Mouse (Mus musculus) kidney, postnatal 4 days (tissue): ENCODE data around the gene Atmin.
A peak's percentile ranks its signal among the peaks of the same experiment; 100 is the strongest.

Source experiments
- DNase-seq, 2 experiments: peaks; one replicate each; pipeline ENCODE4 v3.0.0; 2021; ENCODE audit warnings: mixed read lengths in 2 of 2

The Atmin gene

DNA sequence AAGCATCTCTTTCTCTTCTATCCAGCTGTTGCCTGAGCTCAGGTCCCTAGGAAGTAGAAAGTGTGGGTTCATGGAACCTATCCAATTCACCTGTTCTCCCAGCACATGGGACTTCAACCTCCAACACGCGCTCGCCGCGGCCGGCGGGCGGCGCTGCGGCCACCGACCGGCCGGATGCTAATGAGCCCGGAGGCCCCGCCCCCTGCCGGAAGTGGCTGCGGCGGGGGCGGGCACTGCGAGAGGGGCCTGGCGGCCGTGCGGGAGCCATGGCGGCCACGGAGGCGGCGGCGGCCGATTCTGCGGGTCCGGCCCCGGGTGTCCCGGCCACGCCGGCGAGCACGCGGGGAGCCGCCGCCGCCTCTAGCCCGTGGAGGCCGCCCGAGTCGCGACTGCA lies at the start of gene Atmin:
Gene Atmin, plus strand, starts transcription at position 233 of the 394 bp plus-strand sequence.
- DNase-seq = peak; percentile 91 to 95

DNA sequence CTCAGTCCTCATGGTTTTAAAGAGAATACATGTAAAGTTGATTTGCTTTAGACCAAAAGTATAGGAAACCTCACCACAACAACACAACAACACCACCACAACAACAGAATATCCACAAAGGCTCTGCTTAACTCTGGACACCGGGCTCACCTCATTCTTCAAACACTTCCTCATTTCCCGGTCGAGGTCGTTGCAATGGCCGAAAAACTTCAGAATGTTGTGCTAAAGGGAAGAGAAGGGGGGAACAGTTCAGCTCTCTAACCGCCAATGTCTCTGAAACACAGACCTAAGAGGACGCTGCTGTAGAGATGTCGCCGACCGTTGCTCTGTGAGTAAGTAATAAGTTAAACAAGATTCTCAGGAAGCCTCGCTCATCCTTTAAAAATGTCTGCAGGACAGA lies 49.3 kb upstream of the Atmin start:
- DNase-seq = no peak

DNA sequence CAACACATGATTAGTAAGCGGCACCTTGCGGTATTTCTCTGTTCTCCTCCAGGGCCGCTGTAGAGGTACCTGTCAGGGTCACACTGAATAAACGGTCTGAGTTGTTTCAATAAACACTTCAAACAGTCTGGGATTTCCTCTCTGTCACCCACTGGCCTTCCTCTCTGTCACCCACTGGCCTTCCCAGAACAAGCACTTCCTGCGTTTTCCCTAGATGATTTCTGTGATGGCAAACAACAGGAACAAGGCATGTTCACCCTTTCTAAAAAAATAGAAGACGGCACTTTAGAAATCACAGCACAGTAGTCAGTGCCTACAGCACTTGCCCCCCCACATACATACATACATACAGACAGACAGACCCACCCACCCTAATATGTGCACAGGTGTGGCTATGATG lies 47.7 kb upstream of the Atmin start:
- no peak for DNase-seq

DNA sequence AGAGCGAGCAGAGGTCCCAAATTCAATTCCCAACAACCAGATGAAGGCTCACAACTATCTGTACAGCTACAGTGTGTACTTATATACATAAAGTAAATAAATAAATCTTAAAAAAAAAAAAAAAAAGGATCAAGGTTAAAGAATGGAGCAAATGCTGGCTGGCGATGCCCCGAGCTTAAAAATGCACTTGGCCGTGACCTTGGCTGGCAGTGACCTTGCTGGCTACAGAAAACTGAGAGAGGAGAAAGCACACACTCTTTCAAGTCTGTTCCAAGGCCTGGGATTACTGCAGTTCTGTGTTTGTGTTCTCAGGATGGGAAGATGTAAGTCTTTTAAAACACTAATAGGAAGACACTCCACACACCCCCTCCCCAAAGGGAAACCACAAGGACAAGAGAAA lies 38.5 kb upstream of the Atmin start:
- DNase-seq = no peak

DNA sequence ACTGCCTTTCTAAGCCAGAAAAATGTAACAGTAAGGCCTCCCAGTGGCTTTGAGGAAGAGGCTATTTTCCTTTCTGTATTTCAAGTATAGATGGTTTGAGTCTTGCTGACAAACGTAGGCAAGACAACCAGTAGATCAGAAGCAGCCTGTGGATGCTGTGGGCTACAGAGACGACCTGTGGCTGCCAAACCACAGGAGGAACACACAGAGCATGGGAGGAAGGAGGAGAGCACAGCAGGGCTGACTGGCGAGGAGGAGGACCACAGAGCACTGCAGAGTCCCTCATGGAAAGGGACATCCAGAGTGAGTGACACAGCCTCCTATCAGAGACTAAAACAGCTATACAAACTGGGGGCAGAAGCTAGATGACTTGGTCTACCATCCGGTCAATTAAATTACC lies 37.9 kb upstream of the Atmin start:
- no peak for DNase-seq

DNA sequence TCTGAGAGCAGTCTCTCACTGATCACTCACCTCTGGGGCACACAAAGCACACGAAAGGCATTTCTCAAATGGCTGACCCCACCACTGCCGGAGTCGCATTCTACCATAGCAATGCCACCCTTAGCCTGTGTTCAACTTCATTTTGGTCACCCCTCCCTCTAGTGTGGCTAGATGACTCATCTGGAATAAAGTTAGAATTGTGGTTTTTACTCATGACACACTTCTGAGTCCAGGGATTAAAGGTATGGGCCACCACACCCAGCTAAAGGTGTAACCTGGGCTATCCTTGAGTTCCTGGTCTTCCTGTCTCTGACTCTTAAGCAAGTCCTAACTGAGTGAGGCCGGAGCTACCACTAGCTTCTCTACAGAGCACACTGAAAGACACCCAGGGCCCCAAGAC lies 37.4 kb upstream of the Atmin start:
- no peak for DNase-seq

DNA sequence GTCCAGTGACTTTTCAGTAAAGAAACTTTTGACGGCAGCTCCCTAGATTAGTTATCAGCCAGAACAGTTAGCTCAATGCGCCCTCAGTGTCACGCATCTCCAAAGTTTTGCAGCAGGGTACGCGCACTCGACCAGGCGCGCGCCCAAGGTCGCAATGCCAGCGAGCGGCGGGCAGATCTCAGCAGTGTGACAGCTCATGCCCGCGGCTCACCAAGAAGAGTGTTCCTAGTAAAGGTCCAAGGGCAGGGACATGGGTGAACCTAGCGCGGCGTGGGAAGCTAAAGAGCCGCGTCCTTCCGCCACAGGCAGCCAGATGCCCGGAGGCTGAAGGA lies 22.2 kb upstream of the Atmin start:
- no peak for DNase-seq

DNA sequence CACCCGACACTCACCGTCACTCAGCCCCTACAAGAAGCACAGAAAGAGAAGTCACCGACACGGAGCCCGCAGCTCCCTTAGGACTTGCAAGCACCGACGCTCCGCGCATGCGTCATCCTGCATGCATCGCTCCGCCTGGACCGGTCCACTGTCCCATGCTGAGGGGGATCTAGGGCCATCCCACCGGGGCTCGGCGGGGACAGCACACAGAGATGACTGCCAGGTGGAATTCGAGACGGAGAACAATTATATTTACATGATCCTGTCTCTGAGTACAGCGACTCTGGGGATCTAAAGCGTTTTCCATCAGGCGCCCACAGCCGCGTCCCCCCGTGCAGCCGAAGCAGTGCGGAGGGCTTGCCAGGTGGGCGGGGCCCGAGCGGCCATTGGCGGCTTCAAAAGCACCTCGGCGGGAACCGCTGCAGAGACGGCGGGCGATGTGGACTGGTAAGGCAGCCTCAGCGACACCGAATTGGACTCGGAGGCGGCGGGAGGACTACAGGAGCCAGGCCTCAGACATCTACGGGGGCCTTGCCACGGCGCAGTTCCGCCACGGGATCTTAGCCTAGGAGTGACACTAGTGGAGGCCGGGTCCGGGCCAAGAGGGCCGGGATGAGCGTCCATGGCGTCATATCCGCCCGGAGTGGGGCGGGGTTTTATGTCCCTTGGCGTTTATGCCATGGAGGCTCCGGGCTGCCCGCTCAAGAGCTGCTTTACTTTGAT lies 21.7 kb upstream of the Atmin start, which contains the start of the genes Cmc2 and Cenpn:
Gene Cmc2, minus strand, starts transcription at position 119 of the 723 bp plus-strand sequence.
Gene Cenpn, plus strand, starts transcription at position 394 of the 723 bp plus-strand sequence.
- peak; percentile 95 to 97 for DNase-seq

DNA sequence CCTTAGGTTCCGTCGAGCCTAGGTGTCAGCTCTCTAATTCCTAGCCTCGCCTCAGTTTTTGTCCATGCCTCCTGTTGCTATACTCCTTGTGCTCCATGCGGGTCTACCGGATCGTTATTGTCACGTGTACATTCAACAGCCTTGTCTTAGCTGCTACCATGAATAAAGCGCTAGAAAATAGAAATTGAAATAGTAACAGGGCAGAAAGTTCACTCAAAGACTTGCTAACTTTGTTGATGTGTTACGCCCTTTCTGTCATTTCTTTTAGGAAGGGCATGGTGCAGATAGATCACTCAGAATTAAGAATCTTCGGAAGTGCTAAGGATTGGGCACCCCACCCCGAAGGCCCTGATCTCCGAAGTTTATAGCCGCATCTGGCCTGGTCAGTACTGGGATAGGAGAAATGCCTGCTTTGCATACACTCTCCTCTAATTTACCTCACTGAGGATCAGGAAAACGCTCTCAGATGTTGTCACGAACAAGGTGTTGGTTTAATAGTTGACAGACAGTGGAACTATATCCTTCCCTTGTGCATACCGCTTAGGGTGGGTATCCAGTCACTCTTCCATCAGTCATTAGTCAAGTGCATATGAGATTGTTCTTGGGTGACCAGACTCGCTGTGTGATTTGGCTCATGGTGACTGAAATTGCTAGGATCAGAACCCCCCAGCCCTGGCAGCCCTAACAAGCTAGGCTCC lies 21.0 kb upstream of the Atmin start:
- no peak for DNase-seq

DNA sequence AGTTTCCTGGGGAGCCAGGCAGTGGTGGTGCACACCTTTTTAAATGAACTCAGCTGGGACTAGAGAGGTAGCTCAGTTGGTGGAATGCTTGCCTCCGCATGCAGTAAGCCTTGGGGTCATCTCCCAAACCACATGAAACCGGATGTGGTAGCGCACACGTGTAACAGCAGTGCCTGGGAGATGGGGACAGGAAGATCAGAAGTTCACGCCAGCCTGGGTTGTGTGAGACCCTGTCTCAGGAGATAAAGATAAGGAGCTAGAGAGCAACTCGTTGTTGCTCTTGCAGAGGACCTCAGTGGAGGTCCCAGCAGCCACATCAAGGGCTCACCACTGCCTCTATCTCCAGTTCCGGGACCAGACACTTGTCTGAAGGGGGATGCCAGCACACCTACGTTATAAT lies 19.7 kb upstream of the Atmin start:
- no peak for DNase-seq

DNA sequence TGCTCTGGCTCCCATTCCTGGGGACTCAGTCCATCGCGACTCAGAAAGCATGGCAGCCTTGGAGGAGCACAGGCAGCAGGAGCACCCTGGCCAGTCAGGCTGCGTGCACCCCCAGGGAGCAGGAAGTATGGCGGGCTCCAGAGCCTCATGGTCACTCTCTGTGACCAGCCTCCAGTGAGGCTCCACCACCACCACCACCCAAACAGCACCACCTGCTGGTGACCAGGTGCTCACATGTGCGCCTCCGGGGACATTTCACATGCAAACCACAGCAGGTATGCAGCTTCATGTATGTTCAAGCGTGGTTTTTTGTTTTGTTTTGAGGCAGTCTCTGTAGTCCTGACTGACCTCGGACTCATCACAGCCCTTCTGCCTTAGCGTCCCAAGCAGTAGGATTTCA lies 15.3 kb upstream of the Atmin start:
- peak; percentile 73 to 78 for DNase-seq

DNA sequence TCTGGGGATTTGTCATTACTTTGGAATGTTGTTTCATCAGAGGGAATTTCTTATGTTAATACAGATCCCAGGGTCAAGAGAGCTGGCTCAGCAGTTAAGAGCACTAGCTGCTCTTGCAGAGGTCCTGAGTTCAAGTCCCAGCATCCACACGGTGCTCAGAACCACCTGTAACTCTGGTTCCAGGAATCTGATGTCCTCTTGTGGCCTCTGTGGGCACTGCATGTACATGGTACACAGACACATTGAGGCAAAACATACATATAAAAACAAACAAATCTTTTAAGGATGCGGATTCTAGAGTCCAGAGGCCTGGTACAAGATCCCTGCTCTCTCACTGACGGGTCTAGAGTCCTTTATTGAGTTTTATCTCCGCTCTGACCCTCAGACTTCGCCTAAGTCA lies 14.6 kb upstream of the Atmin start:
- no peak for DNase-seq

DNA sequence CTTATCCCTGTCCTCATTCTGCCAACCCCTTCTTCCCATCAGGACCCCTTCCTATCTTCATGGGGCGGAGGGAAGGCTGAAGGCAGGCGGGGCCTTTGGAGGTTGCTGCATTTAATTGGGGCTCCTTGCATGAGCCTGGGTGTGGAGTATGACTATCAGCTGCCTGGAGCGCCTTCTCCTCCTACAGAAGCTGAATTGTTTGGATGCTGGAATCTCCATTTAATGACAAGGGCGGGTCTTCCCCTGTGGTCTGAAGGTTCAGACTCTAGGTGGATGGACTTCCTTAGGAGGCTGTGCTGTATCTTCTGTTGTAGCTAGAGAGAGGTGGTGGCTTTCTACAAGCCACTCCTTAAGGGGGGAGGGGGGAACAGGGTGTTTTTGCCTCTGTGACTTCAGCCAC lies 8.2 kb upstream of the Atmin start:
- no peak for DNase-seq

DNA sequence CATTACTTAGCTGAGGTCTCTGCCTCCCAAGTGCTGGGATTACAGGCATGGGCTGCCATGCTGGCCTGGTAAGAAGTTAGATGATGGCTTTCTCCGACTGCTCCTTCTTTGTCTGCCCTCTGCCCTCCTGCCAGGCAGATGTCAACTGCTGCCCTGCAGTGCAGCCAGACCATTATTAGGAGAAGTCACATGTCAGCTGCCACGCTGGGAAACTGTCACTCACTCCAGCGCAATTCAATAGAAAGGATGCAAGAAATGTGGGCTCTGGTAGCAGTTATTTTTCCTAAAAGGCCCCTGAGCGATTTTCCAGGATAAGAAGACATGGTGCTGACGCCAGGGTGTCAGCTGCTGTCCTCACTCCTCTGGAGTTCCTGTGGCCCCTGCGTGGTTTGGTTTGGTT lies 7.7 kb upstream of the Atmin start:
- DNase-seq = no peak

DNA sequence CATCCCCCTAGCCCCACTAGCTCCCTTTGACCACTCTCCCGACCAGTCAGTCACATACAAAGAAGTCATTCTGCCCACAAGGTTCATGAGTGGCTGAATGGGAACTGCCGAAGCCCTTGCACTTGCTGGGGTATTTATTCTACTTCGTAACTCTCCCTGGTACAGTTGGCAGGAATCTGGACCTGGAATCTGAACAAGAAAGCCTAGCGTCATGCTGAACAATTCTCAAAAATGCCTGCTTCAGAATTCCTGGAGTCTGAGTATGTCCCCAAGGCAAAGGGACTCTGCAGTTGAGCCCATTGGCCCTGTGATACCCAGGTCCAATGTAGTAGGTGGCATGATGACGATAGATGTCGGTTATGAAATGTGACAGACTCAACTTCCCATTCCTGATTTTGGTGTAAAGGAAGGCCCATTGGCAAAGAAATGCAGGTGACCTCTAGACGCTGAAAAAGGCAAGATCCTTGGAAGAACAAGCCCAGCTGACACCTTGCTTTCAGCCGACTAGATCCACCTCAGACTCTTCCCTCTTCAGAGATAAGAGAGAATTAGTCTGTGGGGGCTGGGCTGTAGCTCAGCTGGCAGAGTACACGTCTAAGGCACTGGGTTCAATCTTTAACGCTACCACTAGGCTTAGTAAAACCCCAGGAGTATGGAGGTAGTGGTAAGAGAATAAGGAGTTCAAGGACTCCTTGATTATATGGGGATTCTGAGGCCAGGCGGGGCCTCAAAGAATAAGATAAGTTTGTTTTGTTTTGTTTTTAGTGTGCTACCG lies 722 bp upstream of the Atmin start:
- no peak for DNase-seq

DNA sequence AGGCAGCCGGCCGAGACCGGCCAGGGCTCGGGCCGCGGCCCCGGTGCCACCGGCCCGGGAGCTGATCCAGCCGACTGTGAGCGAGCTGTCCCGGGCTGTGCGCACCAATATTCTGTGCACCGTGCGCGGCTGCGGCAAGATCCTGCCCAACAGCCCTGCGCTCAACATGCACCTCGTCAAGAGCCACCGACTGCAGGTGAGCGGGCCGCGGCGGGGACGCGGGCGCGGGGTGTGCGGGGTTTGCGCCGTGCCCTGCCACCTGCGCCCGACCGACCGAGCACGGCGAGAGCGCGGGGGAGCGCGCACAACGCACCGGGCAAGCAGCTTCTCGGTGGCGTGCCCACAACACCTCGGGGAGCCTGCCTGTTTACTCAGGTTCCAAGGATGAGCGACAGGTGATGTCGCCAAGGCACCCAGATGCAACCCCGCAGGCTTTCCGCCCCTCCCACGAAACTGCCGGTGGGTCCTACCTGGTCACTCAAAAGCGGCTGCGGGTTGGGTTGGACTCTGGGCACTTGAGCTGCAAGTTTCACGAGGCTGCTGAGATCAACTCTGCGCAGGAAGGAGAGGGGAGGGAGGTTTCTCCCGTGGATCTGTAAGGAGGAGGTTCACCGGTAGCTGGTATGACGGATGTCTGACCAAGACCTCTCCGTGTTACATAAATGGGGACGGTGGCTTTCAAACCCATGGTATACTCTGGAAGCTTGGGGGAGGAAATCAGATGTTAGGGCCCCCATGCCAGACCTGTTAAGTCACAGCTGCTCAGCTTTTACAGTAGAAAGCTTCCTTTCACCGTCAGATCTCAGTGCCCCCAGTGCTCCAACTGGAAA lies 577 bp downstream of the Atmin start:
- DNase-seq = peak; percentile 44 to 62

DNA sequence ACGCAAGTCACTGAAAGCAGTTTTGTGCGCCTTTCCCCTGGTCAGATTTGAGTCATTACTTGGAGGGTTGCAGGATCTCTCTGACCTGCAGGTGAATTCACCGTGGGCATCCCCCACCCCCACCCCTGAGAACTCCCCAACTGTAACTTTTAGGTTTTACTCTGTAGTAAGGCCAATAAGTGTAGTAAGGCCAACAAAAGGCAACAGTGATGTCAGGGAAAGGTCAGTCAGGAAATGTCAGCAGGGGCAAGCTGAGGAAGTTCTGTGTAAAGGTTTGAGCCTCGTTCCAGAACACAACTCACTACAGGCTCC lies 1.1 kb downstream of the Atmin start:
- no peak for DNase-seq

DNA sequence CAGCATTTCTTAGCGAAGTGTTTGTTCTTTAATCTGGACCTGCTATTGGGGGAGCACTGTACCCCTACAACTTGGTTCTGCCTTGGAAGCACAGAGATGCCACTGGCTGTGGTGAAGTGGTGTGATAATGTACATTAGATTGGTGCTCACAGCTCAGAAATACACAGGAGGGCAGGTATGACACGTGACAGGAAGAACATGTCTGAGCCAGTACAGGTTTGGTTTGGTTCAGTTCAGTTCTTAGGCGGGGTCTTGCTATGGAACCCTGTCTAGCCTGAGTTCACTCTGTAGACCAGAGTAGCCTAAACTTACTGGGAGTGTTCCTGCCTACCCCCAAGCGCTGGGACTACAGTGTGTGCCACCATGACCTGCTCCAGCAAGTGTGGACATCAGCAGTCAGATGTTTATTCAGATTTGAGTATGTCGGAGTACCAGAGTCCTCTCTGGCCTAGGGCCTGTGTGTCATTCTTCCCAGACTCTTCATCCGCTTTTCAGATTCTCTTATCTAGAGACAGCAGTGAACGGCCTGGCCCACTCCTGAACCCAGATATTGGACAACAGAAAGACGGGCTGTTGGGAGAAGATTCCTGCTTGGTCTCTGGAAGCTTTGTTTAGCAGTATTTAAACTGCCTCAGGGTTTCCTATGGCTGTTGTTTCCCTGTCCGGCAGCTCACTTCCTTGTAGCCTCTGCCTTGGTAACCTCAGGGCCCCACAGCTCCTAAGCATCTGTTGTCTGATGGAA lies 2.1 kb downstream of the Atmin start:
- DNase-seq = no peak

DNA sequence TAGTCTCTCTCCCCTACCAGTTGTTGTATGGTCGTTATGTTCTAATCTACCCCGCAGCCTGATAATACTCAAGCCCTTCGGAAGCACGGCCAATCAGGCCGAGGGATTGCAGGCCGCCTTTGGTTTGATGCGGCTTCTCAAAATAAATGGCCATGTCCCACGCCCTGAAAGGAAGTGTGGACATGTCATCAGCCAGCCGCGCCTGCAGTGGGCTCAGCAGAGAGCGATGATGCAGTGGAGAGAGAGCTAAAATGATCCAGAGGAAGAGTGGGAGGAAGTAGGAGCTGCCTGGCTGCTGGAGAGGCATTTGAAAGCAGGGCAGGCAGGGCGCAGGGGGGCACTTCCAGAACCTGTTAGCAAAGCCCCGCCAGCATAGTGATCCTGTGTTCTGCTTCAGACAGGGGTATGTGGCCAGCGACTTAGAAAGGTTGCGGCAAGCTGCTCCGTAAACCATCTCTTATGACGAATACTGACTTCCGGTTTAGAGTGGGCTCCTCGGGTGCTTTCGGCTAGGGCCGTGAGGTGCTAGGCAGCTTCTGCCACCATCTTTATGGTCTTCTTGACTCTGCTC lies 3.2 kb downstream of the Atmin start:
- peak; percentile 8 to 27 for DNase-seq

DNA sequence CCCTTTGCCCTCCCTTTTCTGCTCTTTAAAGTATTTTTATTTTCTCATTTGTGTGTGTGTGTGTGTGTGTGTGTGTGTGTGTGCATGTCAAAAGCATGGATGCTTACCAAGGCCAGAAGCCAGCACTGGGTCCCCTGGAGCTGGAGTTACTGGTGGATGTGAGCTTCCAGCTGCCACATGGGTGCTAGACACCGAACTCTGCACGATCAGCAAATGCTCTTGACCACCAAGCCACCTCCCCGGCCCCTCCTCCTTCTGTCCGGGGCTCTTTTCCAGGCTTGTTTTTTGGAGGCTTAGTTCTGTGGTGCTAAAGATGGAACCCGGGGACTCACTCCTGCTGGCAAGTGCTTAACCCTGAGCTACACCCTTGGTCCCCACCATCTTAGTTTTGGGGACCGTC lies 3.7 kb downstream of the Atmin start:
- peak; percentile 10 to 24 for DNase-seq

DNA sequence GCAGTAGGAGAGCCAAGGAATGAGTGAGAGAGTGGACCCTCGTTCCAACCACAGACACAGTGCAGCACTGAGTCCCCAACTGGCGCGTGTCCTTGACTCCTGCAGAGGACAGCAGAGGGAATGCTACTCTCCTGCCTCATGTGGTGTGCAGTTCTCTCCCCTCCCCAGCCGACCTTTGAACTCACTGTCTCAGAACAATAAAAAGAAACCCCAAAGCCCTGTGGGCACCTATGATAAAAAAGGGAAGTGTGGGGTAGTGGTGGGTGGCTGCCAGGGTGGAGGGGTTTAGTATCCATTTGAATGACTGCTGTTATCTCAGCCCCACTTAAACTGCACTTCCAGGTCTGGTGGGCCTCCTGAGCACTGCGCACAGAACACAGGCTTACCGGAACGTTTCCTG lies 4.4 kb downstream of the Atmin start:
- DNase-seq = no peak

DNA sequence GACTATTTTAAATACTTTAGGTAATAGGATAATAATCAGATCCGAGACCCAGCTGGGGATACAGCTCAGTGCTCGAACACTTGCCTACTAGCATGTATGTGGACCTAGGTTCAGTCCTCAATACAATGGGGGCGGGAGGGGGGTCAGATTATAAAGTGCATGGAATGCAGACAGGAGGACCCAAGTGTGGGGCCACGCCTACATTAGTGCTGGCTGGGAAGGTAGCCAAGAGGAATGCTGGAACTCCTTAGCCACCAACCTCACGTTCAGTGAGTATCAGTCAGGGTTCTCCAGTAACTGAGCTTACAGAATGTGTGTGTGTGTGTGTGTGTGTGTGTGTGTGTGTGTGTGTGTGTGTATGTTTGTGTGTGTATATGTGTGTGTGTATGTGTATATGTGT lies 8.2 kb downstream of the Atmin start:
- peak; percentile 22 to 45 for DNase-seq
